Mouse (Mus musculus): Measurements from ENCODE around the gene Gdpd4.

DNA sequence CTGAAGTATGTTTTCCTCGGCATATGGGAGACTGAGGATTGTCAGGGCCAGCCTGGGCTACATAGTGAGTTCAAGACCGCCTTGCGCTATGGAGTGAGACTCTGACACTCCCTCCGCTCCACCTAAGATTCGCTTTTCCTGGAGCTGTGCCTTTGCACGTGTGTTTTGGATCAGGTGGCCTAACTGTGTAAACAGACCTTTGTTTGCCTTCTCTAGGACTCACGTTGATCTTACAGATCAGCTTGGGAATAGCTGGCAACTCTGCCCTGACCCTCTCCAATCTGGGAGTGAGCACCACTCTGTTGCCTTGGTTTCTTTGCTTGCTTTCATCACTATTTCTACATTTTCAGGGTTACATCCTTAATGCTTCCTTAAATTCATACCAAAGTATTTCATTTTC lies 82.9 kb downstream of the Gdpd4 start:
- TF ChIP-seq CTCF (IDR thresholded peaks at IDR 0.05; ENCODE audit: insufficient read depth, low read length) (no peak), POLR2A (IDR thresholded peaks at IDR 0.05; ENCODE audit: borderline replicate concordance, extremely low read depth, low read depth, low read length) (no peak)

Data from lung, adult 2 months (tissue).